Mouse (Mus musculus) midbrain, postnatal 0 days (tissue): ENCODE measurements around the gene Nxn. TPM values are rescaled to one million over a fixed set of nuclear protein-coding genes. Genes with fewer than 3 reads are reported as not detected.
A peak's percentile ranks its signal among the peaks of the same experiment; 100 is the strongest.

Experiments
- ATAC-seq: fragments of 200-750 bp; cut with Nextera tagmentation; 2 replicates; pipeline ENCODE4 v1.8.0; 2017; ENCODE audit warnings: moderate number of reproducible peaks, mild to moderate bottlenecking, moderate TSS enrichment, moderate library complexity; ENCODE audit not compliant: low FRiP score
- DNase-seq: peaks from one replicate; pipeline ENCODE4 v3.0.0-alpha.2; 2015; ENCODE audit warnings: low spot score
- H3K27ac ChIP-seq: fragments of 300-500 bp; sonication (generic); 2 replicates; pipeline ENCODE4 v1.5.1; 2014; ENCODE audit warnings: low read depth, mild to moderate bottlenecking, low read length, mixed read lengths
- H3K27me3 ChIP-seq: fragments of 300-500 bp; sonication (generic); 2 replicates; pipeline ENCODE4 v1.6.1; 2014; ENCODE audit warnings: low read length, control low read depth, mixed read lengths; ENCODE audit not compliant: insufficient read depth
- H3K36me3 ChIP-seq: fragments of 300-500 bp; sonication (generic); 2 replicates; pipeline ENCODE4 v1.6.1; 2014; ENCODE audit warnings: low read length, control low read depth, mixed read lengths; ENCODE audit not compliant: insufficient read depth
- H3K4me1 ChIP-seq: fragments of 300-500 bp; sonication (generic); 2 replicates; pipeline ENCODE4 v1.6.1; 2014; ENCODE audit warnings: mild to moderate bottlenecking, control low read depth, antibody characterized with exemption, low read length, mixed read lengths; ENCODE audit not compliant: insufficient read depth
- H3K4me2 ChIP-seq: fragments of 300-500 bp; sonication (generic); 2 replicates; pipeline ENCODE4 v1.6.1; 2014; ENCODE audit warnings: low read depth, mild to moderate bottlenecking, low read length, mixed read lengths; ENCODE audit not compliant: poor library complexity, severe bottlenecking
- H3K4me3 ChIP-seq: fragments of 300-500 bp; sonication (generic); 2 replicates; pipeline ENCODE4 v1.5.1; 2014; ENCODE audit warnings: low read depth, mild to moderate bottlenecking, low read length, moderate library complexity
- H3K9ac ChIP-seq: fragments of 300-500 bp; sonication (generic); replicated peaks from 2 replicates; pipeline ENCODE4 v1.6.1; 2014; ENCODE audit warnings: mild to moderate bottlenecking, low read length, moderate library complexity, mixed read lengths; ENCODE audit not compliant: poor library complexity, severe bottlenecking
- H3K9me3 ChIP-seq: fragments of 300-500 bp; sonication (generic); 2 replicates; pipeline ENCODE4 v1.6.1; 2016; ENCODE audit warnings: low read length, control low read depth
- CTCF ChIP-seq: IDR thresholded peaks from 2 replicates; pipeline ENCODE4 v1.5.1; 2016; ENCODE audit warnings: antibody characterized with exemption, mild to moderate bottlenecking
- WGBS: fragments of 180-500 bp; shearing (Covaris S2); extraction: QIAGEN DNeasy Blood & Tissue Kit; methylation state at CpG from one replicate; pipeline ENCODE4 v1.1.7; 2014; 5-methylcytosine and 5-hydroxymethylcytosine counted together
- polyA plus RNA-seq: library from polyadenylated mRNA; unstranded; fragments of >200 nt; fragmentation: Nextera tagmentation; extraction: Ambion mirVana; gene quantifications from 2 replicates; pipeline ENCODE4 v1.2.1, GENCODE M21; 2015
- total RNA-seq: library from RNA; depleted of rRNA; stranded (reverse); fragments of >200 nt; gene quantifications from 2 replicates; pipeline ENCODE4 v1.2.3, GENCODE M21; 2014; rRNA removed

Gene Nxn
- 25.2 and 32.2 TPM in 2 replicates for total RNA-seq
- polyA plus RNA-seq, result 13.7 and 15.2 TPM in 2 replicates

DNA sequence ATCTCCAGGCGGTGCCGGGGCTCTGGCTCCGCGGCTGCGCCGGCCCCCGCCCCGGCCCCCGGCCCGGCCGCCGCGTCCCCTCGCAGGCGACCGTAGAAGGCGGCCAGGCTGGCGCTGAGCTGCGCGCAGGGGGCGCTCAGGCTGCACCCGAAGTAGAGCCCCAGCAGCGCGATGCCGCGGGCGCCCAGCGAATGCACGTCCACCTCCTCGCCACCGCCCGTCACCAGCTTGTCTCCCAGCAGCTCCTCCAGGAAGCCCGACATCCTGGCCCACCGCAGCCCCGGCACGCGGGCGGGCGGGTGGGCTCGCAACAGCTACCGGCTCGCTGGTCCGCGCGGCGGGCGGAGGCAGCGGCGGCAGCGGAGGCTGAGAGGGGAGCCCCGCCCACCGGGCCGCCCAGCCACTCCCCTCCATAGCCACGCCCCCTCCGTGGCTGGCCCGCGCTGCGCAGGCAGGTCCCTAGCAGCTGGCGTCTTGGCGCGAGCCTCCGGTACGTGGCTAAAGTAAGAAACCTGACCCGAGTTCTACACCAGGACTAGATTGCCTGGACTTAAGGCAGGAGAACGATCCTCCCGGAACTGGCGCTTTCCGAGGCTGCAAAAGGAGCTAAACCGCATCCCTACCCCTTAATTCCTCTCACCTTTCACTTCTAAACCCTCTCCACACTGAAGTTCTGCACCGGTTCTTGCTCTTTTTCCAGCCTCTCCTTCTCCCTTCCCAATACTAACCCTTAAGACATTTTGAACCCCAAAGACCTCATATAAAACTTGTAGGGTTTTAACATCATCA, at the start of gene Nxn:
TSS of gene Nxn (minus strand) at position 343 of the 789 bp plus-strand sequence.
- no peaks in the 10 kb centered on the region for H3K27me3 ChIP-seq
- H3K4me1 ChIP-seq, result no peaks in the 10 kb centered on the region
- H3K36me3 ChIP-seq, result no peaks in the 10 kb centered on the region
- TF ChIP-seq CTCF, result peak; percentile 13; the same call in 1 of the 2 replicates
- DNase-seq (peak; percentile 88), ATAC-seq (peak; percentile 81)
- peak within 1 kb of the TSS; percentile 71 for H3K4me2 ChIP-seq
- H3K4me3 ChIP-seq, result peak within 1 kb of the TSS; percentile 75
- peak within 1 kb of the TSS; percentile 52 for H3K27ac ChIP-seq
- peak within 1 kb of the TSS; percentile 60 for H3K9ac ChIP-seq
- under 1% methylated on average over 27 of the region's 70 CpGs for WGBS
- H3K9me3 ChIP-seq, result no peaks in the 10 kb centered on the region

DNA sequence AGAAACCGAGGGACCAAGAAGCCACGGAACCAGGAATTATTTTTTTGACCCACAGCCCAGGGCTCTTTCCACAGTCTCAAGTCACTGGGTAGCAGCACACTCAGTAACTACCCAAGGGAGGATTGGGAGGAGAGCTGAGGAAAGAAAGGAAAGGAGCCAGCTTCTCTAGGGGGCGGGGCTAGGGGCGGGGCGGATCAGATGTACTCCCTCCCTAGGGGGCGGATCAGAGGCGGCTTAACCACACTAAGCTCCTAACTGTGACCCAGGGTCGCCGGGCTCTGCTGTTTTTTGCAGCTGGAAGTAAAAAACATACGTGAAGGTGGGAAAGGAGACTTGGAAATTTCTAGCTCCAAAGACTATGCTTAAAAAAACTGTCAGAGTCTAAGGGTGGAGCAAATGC, 47.3 kb upstream of the Nxn start:
- Histone ChIP-seq H3K4me2 (no peak overlapping the region), H3K9ac (no peak overlapping the region), H3K4me3 (no peak overlapping the region), H3K36me3 (peaks cover 36% of the 10 kb centered on the region), H3K9me3 (no peaks in the 10 kb centered on the region), H3K27me3 (no peaks in the 10 kb centered on the region), H3K27ac (peak overlapping the region; percentile 26; the same call in 1 of the 2 replicates), H3K4me1 (peaks cover 11% of the 10 kb centered on the region; the same call in 1 of the 2 replicates)
- ATAC-seq (no peak), DNase-seq (peak; percentile 31)
- WGBS, result 5% methylated on average over 10 of the region's 10 CpGs
- TF ChIP-seq CTCF, result no peak

DNA sequence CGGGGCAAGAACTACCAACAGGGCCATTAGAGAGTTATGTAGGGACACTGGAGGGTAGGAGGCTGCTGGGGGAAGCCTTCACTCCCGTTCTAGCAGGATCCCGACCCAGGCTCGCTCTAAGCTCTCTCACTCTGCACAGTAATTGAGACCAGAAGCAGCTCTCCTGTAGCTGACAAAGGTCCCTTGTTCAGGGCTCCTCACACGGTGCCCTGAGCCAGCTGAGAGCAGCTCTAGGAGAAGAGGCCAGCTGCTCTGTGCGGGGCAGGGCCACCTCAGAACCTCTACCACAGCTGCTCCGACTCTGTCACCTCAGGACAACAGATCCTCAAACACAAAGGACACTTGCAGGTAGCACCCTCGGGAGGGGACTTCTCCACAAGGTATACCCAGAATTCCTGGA, 46.5 kb upstream of the Nxn start:
- DNase-seq, result no peak
- H3K27ac ChIP-seq, result no peak overlapping the region; the same call in 1 of the 2 replicates
- WGBS, result 26% methylated on average over 8 of the region's 8 CpGs
- no peak overlapping the region for H3K4me3 ChIP-seq
- no peak for TF ChIP-seq CTCF
- no peak overlapping the region for H3K4me2 ChIP-seq
- no peaks in the 10 kb centered on the region for H3K9me3 ChIP-seq
- peaks cover 11% of the 10 kb centered on the region; the same call in 1 of the 2 replicates for H3K4me1 ChIP-seq
- no peak overlapping the region for H3K9ac ChIP-seq
- peaks cover 36% of the 10 kb centered on the region for H3K36me3 ChIP-seq
- no peaks in the 10 kb centered on the region for H3K27me3 ChIP-seq
- no peak for ATAC-seq

DNA sequence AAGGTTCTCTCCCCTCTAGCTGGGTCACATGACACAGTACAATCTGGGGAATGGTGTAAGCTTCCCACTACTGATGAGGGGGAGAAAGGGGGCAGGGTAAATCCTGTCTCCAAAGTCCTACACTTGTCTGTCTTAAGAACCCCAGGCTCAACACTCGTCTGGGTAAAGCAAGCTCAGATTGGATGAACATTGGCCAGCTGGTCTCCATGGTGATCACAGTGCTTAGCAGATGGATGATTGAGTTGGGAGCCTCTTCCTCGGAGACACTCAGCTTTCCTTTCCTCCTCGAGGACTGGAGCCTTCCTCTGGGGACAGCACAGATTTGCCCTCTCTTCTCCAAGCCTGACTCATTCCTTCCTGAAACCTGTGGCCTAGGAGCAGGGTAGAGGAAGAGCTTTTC, 40.7 kb upstream of the Nxn start:
- Histone ChIP-seq H3K27ac (no peak overlapping the region), H3K4me1 (peaks cover 10% of the 10 kb centered on the region), H3K4me3 (no peak overlapping the region), H3K4me2 (no peak overlapping the region), H3K9me3 (no peaks in the 10 kb centered on the region), H3K36me3 (peaks cover 20% of the 10 kb centered on the region), H3K9ac (no peak overlapping the region), H3K27me3 (no peaks in the 10 kb centered on the region)
- ATAC-seq (no peak), DNase-seq (peak; percentile 75)
- no peak for TF ChIP-seq CTCF
- WGBS, result 7% methylated on average over 3 of the region's 3 CpGs

DNA sequence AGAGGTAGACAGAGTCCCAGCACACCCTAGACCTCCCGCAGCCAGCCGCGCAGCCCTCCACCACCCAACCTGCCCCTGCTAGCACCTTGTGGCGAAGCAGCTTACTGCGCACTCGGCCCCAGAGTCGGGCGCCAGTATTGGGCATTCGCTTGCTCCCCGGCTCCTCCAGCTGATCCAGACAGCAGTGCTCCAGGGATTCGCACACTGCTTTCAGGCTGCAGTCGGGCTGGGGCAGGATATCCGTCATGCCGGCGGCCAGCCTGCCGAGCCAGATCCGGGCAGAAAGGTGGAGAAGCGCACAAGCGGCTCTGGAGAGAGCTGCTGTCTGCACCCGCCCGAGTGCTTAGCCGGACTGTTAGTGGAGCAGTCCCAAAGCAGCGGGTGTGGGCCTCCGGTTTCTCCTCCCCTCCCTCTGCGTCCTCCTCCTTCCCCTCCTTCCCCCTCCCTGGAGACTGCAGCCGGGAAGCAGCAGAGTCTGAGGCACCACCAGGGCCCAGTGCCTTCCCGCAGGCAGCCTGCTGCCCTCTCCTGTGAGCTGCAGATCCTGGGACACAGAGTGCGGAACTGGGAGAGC, 38.0 kb upstream of the Nxn start:
- peak; percentile 47 for ATAC-seq
- peak overlapping the region; percentile 36 for H3K4me2 ChIP-seq
- peak; percentile 66 for DNase-seq
- H3K4me1 ChIP-seq, result peaks cover 10% of the 10 kb centered on the region
- no peaks in the 10 kb centered on the region for H3K27me3 ChIP-seq
- peak overlapping the region; percentile 73 for H3K27ac ChIP-seq
- WGBS, result 8% methylated on average over 27 of the region's 28 CpGs
- no peaks in the 10 kb centered on the region for H3K9me3 ChIP-seq
- peak; percentile 19; the same call in 1 of the 2 replicates for TF ChIP-seq CTCF
- H3K9ac ChIP-seq, result 0 out of 2 replicates have a peak overlapping the region, but pooled peaks have one; percentile 5
- peak overlapping the region; percentile 26; the same call in 1 of the 2 replicates for H3K4me3 ChIP-seq
- peaks cover 29% of the 10 kb centered on the region for H3K36me3 ChIP-seq

DNA sequence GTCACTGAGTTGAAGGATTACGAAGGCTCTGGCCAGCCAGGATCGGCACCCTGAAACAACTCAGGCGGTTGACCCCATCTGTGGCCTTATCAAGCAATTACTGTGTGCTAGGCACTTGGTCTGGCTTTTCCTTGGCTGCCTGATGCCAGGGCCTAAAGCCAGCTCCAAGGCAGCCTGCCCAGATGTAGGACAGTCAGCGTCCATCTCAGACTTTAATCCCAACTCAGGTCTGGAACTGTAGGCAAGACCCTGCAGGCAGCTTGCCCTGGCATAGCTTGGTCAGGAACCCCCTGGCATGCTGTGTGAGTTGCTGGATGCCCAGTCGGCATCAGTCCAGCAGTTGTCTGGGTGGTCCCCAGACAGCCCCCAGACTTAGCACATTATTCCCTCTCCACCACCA, 37.1 kb upstream of the Nxn start:
- peaks cover 29% of the 10 kb centered on the region for H3K36me3 ChIP-seq
- no peak overlapping the region for H3K9ac ChIP-seq
- H3K4me1 ChIP-seq, result peaks cover 10% of the 10 kb centered on the region
- peak; percentile 78 for DNase-seq
- peak overlapping the region; percentile 1 for H3K4me2 ChIP-seq
- 60% methylated on average over 5 of the region's 5 CpGs for WGBS
- no peaks in the 10 kb centered on the region for H3K27me3 ChIP-seq
- no peak overlapping the region; the same call in 1 of the 2 replicates for H3K4me3 ChIP-seq
- ATAC-seq, result peak; percentile 28
- peak overlapping the region; percentile 73; the same call in 1 of the 2 replicates for H3K27ac ChIP-seq
- TF ChIP-seq CTCF, result no peak
- H3K9me3 ChIP-seq, result no peaks in the 10 kb centered on the region
